Mouse (Mus musculus): ENCODE data around the gene Vezt. TPM values are rescaled to one million over a fixed set of nuclear protein-coding genes. Genes with fewer than 3 reads are reported as not detected.

The Vezt gene
- polyA plus RNA-seq, 2 experiments from 2014 or later: 10.5 to 19.7 TPM

- ATAC-seq: no peak
Measured at GRCm38 (mm10) chr10:93949921-93950320, 85.7 kb downstream of the Vezt start.

- no peak for ATAC-seq
Measured at GRCm38 (mm10) chr10:93945843-93946499, 89.6 kb downstream of the Vezt start.

GRCm38 (mm10) chr10:93945364-93945763 is 90.3 kb downstream of the Vezt start:
- ATAC-seq: no peak

GRCm38 (mm10) chr10:93944241-93944640 is 91.4 kb downstream of the Vezt start:
- no peak for ATAC-seq

- no peak for ATAC-seq
Measured at GRCm38 (mm10) chr10:93940279-93940678, 95.3 kb downstream of the Vezt start.

- ATAC-seq: no peak
Measured at GRCm38 (mm10) chr10:93939676-93940075, 95.9 kb downstream of the Vezt start.

- ATAC-seq: peak; percentile 80
Measured at GRCm38 (mm10) chr10:93938844-93939271, 96.8 kb downstream of the Vezt start.

- ATAC-seq: no peak
Measured at GRCm38 (mm10) chr10:93933980-93934379, 101.6 kb downstream of the Vezt start.

GRCm38 (mm10) chr10:93932861-93933260 is 102.8 kb downstream of the Vezt start:
- ATAC-seq: peak; percentile 81

- ATAC-seq: no peak
Measured at GRCm38 (mm10) chr10:93932020-93932419, 103.6 kb downstream of the Vezt start.

- ATAC-seq: no peak
Measured at GRCm38 (mm10) chr10:93931431-93931830, 104.2 kb downstream of the Vezt start.

- no peak for ATAC-seq
Measured at GRCm38 (mm10) chr10:93930236-93930824, 105.3 kb downstream of the Vezt start.

- no peak for ATAC-seq
Measured at GRCm38 (mm10) chr10:93924666-93925065, 111.0 kb downstream of the Vezt start.

GRCm38 (mm10) chr10:93921160-93921559 is 114.5 kb downstream of the Vezt start:
- ATAC-seq: no peak

- no peak for ATAC-seq
Measured at GRCm38 (mm10) chr10:93919227-93919626, 116.4 kb downstream of the Vezt start.

- ATAC-seq: no peak
Measured at GRCm38 (mm10) chr10:93918701-93919100, 116.9 kb downstream of the Vezt start.

GRCm38 (mm10) chr10:93918087-93918486 is 117.5 kb downstream of the Vezt start:
- no peak for ATAC-seq

GRCm38 (mm10) chr10:93916778-93917177 is 118.8 kb downstream of the Vezt start:
- no peak for ATAC-seq

GRCm38 (mm10) chr10:93915531-93916275 is 119.9 kb downstream of the Vezt start:
- peak; percentile 32 for ATAC-seq

- no peak for ATAC-seq
Measured at GRCm38 (mm10) chr10:93913525-93913924, 122.1 kb downstream of the Vezt start.

- ATAC-seq: no peak
Measured at GRCm38 (mm10) chr10:93912917-93913316, 122.7 kb downstream of the Vezt start.

GRCm38 (mm10) chr10:93912136-93912855 is 123.3 kb downstream of the Vezt start:
- ATAC-seq: no peak

GRCm38 (mm10) chr10:93911326-93911725 is 124.3 kb downstream of the Vezt start:
- no peak for ATAC-seq
